Mouse (Mus musculus) MN1 (cell line): Measurements from ENCODE around the gene Pwp2.

Experiments
- DNase-seq: peaks from one replicate; pipeline ENCODE4 v3.0.0-alpha.2; 2016; ENCODE audit warnings: low spot score

Gene Pwp2

DNA sequence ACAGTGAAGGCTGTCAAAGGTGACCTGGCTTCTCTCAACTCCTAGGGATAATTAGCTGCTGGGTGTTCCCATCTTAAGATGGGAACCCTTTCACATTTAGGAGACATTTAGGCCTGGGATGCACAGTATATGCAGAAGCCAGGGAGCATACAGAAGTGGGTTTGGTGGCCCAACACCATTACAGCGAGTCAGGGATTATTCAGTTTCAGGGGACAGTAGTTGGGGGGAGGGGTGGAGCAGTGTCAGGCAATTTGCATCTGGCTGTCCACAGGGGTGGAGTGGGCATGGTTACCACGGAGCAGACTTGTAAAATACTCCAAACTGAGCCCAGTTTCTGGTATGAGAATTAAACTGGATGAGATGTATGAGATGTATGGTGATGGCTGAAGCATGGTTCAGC is 14.5 kb downstream of the Pwp2 start:
- peak; percentile 74 for DNase-seq

DNA sequence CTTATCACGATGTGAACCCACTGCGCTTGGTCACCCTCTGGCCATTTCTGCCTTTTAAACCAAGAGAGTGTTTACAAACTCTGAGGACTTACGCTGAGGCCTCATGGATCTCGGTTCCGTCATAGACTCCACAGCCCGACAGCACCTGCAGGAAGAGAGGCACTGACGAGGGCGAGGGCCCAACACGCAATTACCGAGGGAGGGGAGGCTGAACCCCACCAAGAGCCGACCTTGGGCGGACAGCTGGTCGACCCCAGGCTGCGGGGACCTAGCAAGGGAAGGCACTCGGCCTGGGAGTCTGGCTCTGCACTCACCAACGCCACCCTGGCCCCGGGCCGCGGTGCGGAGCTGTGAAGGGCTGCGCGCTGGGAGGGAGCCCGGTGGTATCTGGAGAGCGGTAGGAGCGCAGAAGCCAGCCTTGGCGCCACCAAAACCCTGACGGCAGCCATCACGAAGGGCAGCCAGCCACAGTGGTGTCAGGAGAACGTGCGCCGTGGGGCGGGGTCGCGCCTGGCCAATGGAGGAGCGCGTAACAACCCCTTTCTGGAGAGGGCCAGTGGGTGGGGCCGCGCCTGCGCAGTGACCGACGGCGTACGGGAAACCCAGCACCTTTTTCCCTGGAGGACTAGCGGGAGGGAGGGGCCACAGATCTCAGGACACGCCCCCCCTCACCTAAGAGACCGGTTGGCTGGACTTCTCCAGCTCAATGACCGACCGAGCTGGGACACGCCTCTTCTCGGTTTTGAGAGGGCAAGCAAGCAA is 15.5 kb downstream of the Pwp2 start, which contains the start of gene D10Jhu81e:
TSS of gene D10Jhu81e (minus strand) at position 502 of the 762 bp plus-strand sequence.
- DNase-seq: peak; percentile 99

DNA sequence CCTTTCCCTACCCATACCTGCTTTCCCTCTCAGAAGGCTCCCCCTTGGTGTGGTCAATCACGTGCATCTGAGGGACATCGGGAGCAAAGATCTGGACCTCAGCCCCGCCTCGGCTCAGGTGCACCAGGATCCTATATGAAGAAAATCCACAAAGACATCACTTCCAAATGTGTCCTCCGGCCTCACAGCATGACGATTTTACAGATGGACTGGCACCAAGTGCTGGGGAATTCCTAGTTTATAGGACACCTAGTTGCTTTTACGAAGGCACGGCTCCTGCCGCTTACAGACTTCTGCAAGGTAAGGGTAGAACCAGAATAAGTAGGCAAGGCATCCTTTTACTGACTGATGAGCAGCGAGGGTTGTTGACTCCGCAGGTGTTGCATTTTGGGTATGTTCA is 16.2 kb downstream of the Pwp2 start:
- no peak for DNase-seq

DNA sequence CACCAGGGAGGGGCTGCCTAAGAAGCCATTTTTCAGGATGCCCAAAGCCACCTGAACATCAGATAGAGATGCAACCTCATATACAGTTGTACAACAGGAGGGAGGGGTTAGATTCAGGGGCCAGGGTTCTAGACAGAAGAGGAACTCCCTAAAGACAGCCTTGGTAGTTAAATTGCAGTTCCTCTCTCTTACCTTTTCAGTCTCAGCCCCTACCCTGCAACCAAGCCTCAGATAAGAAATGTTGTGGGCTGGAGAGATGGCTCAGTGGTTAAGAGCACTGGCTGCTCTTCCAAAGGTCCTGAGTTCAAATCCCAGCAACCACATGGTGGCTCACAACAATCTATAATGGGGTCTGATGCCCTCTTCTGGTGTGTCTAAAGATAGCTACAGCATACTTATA is 17.2 kb downstream of the Pwp2 start:
- DNase-seq: no peak

DNA sequence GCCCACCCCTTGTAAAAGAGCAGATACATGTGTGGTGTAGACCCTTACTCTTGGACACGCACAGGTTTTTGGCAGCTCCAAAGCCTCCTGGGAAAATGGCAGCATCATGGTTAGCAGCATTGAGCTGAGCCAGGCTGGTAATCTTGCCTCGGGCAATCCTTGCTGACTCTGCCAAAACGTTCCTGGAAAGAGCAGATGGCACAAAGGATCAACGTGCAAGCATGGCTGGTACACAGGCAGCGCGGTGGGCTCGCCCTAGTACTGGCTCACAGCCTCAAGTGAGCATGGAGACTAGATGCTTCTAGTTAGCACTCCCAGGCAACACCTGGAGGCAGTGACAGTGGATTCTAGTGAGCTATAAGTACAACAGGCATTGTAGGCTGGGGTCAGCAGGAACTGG is 17.6 kb downstream of the Pwp2 start:
- no peak for DNase-seq

DNA sequence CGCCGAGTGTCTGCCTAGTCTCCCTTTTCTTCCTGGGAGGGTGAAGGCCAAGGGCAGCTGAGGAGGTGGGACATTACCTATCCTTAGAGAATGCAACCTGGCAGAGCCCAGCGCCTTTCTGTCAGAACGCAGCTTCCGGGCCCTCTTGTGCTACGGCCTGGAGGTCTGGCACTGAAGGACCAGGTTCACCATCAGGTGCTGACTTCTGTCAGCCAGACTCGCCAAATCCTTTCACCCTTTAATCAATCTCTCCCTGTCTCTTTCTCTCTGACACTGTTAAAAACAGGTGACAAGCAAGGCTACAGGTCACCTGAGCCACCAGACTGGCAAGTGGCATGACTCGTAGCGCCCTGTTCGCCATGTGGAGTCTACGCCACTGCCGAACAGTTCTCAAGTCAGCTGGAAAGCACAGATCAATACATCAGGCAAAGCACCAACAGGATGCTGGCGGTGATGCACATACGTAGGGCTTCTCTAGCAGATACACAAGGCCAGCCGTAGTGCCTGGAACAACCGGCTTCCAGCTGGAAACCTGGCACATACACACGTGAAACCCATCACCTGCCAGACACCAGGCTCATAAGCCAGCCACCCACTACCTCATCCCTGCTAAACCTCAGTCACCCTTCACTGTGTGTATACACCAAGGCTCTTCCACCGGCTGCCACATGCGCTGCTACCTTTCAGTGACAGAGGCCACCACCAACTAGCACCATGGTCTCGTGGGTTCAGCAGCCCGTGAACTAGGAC is 19.5 kb downstream of the Pwp2 start:
- DNase-seq: no peak

DNA sequence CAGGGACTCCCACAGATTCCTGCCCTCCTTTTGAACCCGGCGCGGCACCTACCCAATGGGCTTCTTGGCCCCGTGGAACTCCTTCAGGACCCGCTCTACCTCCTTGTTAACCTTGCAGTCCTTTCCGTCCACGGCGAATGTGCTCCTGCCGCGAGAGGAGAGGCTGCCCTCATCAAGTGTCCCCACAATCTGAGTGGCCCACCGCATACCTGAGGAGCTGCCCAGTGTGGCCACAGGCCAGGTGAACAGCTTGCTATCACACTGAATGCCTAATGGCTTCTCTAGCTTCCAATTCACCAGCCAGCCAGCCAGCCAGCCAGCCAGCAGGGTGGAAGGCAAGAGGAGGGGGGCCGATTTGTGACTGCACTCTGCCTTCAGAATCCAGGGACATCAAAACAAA is 20.2 kb downstream of the Pwp2 start:
- no peak for DNase-seq

DNA sequence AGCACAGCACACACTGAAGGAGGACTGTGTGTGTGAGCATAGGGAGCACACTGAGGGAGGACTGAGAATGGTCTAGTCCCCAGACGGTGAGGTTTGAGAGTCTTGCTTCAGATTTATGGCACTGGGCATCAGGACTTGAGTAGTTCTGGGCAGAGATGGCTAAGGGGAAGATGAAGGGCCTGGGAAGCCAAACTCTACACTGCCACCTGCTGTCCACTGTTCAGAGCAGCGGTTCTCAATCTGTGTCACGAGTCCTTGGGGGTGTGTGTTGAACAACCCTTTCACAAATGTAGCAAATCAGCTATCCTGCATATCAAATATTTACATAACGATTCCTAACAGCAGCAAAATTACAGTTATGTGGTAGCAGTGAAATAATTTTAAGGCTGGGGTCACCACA is 21.0 kb downstream of the Pwp2 start:
- peak; percentile 87 for DNase-seq

DNA sequence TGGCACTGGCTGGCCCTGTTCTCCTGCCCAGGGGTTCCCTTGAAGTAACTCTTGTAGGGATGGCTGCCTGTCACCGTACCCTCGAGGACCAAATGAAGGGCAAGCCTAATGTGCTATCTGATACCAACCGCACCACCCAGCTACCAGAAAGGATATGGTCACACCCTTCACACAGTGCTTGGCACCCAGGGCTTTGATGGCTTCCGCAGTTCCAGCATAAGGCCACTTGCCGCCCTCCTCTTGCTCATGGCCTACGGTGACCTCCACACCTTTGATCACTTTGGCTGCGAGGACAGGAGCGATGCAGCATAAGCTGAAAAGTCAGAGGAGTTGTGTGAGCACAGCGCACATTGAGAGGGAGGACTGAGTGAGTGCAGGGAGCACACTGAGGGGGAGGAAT is 21.7 kb downstream of the Pwp2 start:
- DNase-seq: no peak

DNA sequence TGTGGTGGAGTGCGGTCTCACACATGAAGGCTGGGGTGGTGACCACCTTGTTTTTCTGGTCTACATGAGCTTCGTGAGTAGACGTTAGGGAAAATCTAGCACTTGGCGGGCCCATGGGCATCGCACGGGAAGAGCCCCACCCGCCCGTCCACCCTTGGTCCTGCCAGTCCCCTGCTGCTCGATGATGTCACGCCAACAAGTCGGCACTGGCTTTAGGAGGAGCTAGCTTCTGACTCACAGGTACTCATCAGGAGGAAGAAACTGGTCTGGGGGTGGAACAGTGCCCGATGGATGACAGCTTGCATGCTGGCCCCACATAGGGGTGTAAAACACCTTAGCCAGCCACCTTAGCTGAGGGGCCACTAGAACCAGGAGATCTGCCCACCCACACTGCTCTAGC is 22.3 kb downstream of the Pwp2 start:
- no peak for DNase-seq

DNA sequence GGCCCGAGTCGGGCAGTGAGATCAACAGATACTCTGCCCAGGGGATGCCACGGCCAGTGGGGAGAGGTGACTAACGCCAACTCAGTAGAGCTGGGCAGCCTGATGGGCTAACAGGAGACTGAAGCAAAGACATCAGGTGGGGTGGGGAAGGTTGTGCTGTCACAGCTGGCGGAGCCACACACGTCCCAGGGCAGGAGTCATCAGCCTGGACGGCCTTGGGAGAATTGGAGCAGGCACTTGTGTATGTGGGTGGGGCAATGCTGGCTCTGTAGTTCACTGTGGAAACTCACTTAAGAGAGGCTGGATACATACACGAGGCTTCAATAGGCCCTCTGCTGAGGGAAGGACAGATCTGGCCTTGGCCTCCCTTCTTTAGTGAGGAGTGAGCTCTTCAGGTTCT is 23.9 kb downstream of the Pwp2 start:
- no peak for DNase-seq

DNA sequence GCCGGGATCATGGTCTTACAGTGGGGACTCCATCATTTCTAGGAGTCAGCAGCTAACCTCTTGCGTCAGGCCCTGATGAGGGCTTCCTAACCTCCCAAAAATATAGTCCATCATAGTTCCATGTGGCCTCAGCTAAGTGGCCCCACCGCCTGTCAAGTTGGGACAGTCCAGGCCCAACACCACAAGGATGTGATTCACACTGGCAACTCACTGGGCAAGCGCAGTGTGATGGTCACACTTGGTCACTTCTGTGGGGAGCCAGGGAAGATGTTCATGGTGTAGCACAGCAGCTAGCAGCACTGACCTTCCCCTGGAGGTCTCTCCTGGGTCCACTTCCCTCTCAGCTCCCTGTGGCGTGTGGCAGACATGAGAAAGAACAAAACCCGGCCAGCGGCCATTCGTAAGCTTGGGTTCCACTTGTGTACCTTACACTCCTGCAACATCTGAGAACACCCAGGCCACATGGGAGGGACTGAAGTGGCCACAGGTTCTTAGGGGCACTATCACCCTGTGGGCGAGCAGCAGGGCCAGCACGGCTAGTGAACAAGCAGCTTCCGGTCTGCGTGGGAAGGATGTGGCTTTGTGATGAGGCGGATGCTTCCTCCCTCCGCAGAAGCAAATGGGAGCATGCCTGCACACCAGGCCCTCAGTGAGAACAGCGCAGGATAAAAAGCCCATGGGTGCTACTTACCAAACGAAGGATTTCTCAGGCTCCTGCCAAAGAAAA is 24.4 kb downstream of the Pwp2 start:
- no peak for DNase-seq

- peak; percentile 92 for DNase-seq
These were observed 25.0 kb downstream of the Pwp2 start for GRCm38 (mm10) chr10:78159906-78160305.

DNA sequence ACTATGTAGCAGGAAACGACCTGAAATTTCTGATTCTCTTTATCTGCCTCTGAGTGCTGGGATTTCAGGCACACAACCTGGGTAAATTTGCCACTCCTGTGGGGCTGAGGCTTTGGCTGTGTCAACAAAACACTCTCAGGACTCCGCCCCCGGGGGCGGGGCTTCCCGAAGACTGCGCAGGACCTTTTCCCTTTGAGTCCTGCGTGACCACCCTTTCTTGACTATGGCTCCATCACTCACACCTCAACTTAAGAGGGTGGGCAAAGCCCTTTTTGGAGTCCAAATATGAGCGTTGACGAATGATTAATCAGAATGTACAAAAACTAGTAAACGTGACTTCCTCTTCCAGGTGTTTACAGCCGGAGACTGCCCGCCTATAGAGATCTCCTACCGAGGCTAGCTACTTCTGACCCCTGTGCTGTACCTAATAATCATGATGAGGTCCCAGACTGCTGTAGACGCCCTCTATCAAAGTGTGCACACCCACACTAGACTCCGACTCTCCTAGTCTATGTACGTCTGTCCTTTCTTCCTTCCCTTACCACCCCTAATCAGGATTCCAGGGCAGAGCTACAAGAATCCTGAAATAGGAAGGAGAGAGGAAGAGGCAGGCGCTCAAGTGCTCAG is 25.6 kb downstream of the Pwp2 start:
- peak; percentile 46 for DNase-seq

DNA sequence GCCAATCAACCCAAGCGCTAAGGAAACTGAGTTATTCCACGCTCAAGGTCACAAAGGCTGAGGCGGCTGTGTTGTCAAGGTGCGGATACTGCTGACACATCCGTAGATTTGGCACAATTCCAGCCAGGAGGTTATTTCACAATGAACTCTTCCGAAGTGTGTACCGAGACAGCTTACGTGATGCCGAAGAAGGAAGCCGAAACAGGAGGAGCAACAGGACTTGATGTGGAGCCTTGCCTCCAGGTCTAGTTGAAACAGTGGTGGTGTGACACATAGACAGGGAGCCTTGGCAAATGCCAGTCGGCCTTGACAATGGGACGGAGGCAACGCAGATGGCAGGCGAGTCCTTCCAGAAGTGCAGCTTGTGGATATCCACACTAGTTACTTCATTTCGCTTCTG is 26.9 kb downstream of the Pwp2 start:
- DNase-seq: no peak

GRCm38 (mm10) chr10:78156926-78157325 is 28.0 kb downstream of the Pwp2 start:
- DNase-seq: peak; percentile 60

DNA sequence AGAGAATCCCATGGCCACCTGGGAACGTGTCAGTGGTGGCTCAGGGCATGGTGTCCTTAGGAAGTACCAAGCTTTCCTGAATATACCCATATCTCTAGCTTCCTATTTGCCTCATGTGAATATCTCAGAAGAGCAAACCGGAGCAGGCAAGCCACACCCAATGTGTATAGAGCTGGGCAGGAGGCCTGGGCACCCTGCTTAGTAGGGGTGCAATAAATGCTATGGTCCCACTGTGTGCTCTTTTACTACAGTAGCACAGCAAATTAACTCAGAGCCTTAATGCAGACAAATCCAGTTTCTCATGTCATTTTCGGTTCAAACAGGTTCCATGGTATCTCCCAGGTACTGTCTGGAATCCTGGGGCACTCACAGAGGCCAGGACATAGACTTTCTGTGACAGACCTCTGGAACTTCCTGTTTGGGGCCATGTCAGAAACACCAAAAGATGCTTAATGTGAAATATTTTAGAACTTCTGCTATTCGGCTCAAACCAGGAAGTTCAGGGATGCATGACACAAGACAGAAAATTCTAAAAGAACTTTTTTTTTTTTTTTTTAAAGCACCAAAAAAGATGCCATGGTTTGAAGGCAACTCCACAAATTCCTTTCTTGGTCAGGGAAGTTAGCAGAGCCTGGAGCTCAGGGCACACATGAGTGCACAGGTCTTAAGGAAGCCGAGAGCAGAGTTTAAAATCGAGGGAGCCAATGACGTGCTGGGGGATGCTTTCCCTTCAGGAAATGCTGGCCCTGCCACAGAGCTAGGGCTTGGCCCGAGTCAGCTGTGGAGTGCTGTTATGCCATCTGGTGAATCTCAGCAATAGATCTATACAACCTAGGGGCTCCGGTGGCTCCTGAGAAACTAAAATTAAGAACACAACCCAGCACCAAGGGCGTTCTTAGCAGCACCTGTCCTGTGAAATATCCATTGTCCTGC is 35.8 kb downstream of the Pwp2 start:
- no peak for DNase-seq

DNA sequence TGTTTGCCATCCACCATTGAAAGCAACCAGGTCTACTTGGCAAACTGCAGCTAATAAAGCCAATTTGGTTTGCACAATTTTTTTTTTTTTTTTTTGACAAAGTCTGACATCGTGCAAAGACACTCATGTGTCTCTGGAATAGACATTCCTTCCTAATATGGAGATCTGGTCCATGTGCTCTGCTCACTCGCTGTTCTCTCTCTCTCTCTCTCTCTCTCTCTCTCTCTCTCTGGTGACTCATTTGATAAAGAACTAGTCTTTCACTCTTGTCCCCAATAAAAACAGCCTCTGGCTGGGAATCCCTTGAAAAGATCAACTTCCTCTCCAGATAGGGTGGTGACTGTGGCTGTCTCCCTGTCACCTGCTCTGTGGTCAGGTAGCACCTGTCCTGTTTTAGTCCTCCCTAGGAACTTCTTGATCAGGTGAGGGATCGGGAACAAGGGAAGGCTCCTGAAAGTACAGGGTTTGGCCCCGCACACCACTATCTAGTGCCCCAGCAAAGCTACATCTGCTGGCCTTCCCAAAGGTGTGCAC is 37.0 kb downstream of the Pwp2 start:
- peak; percentile 67 for DNase-seq

DNA sequence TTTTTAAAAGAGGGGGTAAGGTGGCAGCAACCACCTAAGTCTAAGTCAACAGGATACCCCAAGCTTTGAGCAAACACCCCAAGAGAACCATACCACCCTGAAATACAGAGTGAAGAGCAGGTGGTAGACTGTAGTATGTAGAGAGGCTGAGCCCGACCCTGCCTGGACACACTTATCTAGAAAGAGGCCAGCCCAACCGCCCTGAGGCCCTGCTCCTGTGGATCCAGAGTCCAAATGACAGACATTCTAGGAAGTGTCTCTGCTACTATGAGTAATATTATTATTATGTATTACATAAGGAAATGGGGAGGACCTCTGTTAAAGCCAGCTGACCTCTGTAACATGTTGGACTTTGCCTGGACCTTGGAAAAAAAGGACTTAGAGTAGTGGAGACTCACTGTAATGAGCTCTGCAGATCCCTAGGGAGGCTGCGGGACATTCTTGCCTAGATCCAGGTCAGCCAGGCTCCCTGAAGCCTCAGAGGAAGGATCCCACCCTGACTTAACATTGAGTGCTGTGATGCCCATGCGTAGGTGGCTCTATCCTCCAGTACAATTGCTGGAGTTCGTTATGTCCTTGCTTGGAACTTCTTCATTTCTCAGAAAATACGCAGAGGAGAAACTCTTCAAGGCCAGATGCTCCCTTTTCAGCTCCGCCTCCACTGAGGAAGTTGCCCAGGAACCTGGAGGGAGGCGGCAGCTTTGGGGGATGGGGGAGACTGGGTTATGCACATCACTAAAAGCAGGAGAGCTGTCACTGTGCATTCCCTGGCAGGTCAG is 41.0 kb downstream of the Pwp2 start:
- no peak for DNase-seq

GRCm38 (mm10) chr10:78140843-78141242 is 44.1 kb downstream of the Pwp2 start:
- no peak for DNase-seq
